Mouse (Mus musculus) cerebellum, postnatal 25 days (tissue): Measurements from ENCODE around the gene Cdc123.

Source experiments
- DNase-seq, 2 experiments: peaks; one replicate each; pipeline ENCODE4 v3.0.0; 2021; ENCODE audit warnings: mixed read lengths in 2 of 2

Cdc123 gene

DNA sequence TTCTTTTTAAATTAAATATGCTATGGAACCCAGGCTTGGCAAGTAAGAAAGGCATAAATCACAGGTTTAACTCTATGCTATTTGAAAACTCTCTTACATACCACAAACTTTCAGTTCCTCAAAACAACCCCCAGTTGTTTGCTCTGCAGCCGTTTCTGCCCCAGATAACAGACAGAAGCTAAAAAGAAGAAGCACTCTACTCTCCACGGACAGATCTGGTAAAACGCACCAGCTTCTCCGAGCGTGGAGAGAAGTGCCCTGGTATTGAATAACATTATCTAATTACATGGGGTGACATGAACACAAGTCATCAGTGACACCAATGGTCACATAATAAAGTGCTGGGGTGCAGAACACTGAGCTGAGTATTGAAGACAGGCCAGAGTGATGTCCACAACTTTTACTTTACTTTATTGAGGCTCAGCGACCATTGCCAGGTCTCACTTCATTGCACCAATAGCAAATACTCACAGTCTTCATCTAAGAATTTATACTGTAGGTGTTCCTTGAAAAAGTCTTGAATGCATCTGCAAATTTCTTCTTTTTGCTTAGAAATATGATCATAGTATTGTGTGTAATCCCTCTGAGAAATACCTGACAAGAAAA, 40.4 kb downstream of the Cdc123 start:
- DNase-seq: no peak

DNA sequence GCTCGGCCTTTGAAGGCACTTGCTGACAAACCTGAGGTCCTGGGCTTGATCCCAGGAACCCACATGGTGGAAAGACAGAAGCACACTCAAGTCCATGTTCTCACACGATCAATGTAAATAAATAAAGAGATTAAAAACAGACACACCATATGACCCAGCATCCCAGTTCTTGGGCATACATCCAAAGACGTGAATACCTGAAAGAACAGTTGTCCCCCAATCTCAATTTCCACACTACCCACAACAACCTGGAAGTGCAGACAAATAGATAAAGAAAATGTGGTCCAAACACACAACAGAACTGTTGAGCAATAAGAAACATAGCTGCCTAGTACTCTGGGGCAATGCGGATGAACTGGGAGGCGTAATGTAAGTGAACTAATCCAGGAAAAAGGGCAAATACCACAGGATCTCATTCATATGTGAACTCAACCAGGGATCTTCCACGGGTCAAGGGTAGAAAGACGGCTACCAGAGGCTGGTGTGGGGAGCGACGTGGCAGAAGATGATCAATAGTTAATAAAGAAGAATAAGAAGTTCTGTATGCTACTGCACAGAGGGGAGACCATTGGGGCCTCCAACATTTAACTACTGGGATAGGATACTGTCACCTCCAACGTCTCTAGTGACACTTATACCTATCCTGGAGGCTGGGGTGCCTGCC, 42.9 kb downstream of the Cdc123 start:
- DNase-seq: no peak

DNA sequence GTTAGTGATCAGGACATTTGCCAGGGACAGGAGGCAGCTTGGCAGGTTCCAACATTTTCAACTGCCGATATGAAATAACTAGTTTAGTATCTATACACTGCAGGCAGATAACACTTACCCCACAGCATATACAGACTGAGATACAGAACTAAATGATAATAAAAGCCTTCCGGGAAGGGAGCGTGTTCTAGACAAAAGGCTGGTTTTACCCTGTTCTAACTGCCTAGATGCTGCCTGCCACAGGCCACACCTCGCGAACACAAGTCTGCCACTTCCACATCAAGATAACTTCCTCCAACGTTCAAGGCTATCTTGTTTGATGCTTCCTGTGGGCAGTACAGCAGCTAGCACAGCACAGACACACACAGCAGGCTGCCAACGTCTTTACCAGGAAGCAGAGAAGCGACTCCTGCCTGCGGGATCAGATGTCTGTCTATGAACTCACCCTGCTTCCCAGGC, 43.8 kb downstream of the Cdc123 start:
- no peak for DNase-seq

DNA sequence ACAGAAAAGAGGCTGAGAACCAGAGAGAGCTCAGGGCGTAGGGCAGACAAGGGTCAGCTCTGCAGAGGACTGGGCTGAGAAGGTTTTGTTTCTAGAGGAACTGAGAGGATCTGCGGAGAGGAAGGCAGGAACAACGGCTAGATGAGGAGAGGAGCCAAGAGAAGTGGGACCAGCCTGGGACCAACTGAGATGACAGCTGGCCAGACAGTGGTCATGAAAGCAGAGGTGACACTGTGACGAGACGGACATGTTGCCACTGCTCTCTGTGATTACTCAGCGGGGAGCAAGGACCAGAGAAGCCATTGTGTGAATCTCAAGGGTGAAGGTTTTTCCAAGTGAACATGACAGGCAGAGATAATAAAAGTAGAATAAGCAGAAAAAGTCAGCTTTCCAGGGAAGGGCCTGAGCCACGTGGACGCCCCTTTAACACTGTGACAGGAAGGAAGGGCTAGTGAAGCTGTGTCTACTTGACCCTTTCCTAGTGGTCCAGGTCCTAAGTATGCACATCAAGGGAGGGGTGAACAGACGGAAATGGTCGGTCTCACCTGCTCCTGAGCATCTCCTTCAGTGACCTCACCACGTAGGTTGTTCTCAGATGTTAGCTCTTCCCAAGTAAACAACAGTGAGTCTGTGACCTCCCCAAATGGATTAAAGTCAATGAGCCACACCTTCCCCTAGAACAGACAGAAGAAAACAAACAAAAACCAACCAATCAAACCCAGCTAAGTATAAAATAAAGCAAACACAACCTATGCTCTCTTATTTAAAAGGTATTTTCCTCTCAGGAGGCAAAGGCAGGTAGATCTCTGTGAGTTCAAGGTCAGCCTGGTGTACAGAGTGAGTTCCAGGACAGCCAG, 46.9 kb downstream of the Cdc123 start:
- DNase-seq: no peak

DNA sequence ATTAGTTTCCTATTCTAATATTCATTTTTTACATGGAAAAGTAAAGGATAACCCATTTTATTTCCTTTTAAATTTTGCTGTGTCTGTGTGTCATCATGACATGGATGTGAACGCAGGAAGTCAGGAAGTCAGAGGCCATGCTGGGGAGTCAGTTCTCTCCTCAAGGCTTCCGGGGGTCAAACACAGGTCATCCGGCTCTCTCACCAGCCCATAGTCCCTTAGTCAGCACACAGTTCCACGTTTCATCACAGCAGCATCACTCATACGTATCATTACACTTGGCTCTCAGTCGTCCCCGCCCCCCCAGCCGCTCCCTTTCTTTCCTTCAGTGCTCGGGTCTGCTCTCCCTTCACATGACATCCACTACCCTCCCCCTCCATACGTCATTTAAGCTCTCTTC, 51.2 kb downstream of the Cdc123 start:
- DNase-seq: no peak

DNA sequence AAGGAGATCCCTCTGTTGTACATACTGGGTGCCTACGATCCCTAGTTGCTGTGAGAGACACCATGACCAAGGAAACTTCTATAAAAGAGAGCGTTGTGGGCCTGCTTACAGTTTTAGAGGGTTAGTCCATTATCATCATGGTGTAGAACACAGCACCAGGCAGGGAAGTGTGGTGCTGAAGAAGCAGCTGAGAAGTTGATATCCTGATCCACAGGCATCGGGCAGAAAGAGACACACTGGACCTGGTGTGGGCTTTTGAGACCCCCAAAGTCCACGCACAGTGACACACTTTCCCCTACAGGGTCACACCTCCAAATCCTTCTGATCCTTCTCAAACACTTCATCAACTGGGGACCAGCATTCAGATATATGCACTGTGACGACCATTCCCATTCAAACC, 52.9 kb downstream of the Cdc123 start:
- DNase-seq: no peak

DNA sequence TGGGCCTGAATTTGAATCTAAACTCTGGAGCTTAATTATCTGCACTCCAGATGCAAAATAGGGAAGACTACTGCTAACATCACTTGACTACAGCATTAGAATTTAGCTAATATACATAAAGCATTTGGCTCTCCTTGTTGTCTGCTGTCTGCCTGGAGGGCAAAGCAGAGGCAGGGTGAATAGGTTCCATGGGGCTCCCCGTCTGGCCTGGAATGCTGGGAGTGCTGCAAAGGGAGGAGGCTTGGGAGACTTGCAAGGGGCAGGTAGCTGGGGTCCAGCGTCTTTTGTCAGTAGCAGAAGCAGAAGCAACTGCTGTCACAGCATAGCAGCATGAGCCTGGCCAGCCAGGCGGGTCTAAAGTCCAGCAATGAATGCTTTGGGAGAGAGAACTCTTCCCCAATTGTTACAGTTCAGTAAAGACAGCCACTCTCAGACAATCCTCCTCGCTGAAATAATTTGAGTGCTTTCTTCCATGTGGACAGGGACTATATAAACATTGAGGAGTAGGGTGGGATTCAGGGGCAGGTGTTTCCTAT, 55.3 kb downstream of the Cdc123 start:
- no peak for DNase-seq

DNA sequence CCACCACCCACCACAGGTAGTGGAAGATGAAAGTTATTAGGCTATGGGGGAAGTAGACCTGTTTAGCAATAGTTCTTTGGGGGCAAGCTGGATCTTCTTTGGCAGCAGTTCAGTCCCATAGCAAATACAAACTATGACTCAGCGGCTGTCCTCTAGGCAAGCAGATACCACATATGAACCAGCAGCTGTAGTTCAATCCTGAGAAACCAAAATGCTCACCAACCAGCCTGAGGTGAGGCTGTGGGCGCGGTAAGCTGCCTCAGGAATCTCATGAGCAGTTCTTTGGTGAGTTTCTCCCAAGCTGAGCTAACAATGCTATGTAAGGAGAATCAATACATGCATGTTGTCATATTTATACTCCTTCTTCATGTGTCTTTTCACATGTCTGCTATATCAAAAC, 57.6 kb downstream of the Cdc123 start:
- DNase-seq: no peak

DNA sequence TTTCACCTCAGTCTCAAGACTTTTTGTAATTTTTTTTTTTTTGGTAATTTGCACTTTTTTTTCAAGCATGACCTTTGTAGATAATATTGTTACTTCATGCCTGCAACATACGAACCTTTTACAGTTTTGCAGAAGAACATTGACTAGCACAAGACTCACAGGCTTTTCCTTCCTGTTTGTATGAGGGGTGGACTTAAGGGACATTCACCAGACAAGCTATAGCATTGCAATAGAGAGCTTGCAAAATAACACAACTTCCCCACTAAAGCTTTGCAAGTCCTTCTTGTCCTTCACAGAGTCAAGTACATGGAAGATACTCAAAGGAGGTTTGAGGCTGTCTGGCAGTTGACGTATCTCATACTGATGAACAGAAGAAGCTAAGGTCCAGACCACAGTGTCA, 72.5 kb downstream of the Cdc123 start:
- DNase-seq: no peak

DNA sequence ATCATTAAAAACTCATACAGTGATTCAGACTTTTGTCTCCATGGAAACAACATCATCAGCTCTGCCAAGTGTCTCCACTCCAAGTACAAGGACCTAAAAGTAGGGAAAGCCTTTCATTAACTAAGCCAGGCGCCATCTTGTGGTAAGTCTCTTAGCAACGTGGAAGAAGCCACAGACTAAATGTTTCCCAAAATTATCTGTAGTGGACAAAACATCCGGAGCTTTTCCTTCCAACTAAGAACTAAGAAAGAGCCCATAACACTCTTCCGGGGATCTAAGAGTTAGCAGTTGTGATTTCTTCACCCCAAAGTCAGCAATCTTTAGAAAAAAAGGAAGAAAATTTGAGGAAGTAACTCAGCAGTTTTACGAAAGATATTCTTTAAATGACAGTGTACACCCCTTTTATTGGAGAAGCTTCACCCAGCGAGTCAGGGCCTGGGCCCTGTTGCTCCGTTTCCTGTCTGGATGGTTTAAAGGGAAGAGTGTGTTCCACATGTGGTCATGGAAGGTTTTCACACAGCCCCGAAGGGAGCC, 74.2 kb downstream of the Cdc123 start:
- peak; percentile 20 to 64 for DNase-seq

DNA sequence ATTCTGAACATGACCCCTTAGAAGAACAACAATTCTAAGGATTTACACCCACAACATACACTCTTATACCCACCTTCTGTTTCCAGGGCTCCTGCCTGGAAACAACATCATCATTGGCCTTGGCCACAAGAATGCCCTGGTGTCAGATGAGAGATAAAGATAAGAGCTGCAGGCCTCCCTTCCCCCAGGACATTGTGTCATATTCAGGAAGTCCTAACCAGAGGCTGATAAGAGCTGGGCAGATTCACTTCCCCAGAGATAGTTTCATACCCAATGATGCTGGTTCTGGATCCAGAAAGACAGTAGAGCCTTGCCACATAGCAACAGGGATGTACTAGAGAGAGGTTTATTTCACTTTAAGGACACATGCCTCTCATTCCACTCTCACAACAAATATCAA, 75.3 kb downstream of the Cdc123 start:
- no peak for DNase-seq

DNA sequence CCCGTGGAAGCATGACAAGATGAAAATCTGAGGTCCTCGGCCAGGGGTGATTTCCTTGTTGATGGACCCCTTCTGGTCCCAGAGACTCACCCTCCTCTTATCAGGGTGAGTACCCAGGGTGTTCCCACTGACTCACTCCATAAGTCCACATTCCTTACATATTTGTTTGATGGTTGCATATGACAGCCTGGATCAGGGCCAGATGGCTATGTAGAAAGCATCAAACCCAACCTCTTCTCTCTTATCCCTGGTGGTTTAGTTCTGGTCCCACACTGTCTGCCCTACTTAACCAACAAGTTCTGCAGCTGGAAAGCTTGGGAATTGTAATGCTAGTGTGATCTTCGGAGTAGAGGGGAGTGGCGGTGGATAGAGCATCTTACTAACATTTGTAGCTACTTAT, 76.0 kb downstream of the Cdc123 start:
- DNase-seq: no peak

DNA sequence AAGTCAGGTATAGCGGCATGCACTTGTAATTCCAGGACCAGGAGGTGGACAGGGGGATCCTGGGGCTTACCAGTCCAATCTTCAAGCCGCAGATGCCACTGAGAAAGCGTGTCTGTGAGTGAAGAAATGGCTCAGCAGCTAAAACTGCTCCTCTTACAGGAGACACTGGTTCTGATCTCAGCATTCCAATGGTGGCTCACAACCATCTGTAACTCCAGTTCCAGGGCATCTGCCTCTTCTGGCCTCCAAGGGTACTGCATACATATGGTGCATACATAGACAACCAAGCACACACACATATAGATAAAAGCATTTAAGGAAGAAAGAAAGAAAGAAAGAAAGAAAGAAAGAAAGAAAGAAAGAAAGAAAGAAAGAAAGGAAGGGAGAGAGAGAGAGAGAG, 82.9 kb downstream of the Cdc123 start:
- DNase-seq: no peak

DNA sequence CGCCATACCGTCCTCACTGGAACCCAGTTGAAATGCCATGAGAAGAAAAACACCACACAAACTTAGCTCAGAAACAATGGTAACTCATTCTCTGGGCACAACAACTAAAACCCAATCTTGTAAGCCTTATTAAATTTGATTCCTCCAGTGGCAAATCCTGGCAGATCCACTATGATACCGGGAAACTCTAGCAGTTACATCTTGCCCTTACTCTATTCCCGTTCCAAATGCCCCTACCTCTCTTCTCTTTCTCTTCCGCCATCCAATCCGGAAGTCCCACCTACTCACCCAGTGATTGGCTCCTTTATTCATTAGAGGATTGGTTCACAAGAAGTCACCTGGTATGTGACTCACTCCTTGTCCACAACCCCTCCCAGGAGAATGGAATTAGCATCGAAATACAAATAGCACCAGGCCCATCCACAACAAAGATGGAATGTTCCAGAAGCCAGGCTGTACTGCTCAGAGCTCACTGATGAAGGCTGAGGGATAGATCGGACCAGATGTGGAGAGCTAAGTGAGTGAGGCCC, 84.4 kb downstream of the Cdc123 start:
- no peak for DNase-seq

DNA sequence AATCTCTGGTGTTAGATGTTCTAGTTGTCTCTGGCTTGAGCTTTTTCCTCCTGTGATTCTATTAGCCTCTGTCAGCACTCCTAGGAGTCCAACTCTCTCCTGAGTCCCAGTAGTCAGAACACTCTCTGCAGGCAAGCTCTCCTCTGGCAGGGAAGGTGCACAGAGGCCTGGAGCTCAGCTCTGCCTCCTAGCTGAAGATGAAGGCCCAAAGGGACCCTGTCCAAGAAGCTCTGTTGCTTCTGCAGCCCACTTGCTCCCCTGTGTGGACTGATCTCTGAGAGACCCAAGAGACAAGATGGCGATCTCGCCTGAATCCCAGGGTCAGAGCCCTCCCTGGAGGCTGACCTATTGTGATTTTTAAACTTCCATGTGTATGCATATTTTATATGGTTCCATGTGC, 86.4 kb downstream of the Cdc123 start:
- DNase-seq: no peak

DNA sequence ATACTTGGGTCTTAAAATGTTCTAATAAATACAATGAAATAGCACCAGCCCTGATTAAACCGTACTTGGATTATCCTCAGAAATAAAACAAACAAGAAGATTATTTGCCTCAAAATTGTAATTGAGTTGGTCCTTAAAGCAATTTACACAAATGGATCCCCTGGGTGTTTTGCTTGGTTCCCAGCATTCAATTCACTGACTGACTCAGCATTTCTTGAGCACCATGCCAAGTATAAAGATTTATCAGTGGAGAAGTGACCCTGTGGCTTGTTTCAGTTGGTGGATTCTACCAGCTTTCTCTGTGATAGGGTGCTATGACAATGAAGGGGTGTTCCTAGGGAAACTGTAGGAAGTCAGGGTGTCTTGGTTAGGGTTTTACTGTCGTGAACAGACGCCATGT, 94.1 kb downstream of the Cdc123 start:
- DNase-seq: no peak

DNA sequence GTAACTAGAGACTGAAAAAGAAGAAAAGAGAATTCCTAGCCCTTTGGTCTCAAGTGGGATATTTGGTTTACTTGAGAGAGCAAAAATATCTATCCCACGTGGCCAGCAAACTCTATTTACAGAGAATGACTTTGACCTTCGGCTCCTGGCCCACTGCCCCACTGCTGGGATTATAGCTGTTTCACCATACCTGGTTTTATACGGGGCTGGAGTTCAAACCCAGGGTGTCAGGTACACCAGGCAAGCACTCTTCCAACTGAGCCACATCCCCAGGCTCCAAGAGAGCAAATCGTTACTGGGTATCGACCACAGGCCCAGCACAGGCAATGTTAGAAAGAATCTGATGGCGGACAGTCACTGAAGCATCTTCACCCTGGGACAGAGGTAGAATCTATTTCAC, 95.8 kb downstream of the Cdc123 start:
- DNase-seq: no peak

DNA sequence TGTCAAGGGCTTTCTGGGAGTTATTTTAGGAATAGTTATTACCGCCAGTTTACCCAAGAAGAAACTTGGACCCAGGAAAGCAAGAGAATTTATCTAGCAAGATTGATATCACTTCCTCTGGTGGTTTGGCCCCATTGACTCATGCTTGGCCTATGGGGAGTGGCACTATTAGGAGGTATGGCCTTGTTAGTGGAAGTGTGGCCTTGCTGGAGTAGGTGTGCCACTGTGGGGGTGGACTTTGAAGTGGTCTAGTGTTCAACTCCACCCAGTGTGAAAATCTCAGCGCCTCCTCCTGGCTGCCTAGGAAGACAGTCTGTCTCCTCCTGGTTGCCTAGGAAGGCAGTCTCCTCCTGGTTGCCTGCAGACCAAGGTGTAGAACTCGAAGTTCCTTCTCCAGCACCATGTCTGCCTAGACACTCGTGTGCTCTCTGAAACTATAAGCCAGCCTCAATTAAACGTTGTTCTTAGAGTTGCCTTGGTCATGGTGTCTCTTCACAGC, 97.4 kb downstream of the Cdc123 start:
- no peak for DNase-seq

DNA sequence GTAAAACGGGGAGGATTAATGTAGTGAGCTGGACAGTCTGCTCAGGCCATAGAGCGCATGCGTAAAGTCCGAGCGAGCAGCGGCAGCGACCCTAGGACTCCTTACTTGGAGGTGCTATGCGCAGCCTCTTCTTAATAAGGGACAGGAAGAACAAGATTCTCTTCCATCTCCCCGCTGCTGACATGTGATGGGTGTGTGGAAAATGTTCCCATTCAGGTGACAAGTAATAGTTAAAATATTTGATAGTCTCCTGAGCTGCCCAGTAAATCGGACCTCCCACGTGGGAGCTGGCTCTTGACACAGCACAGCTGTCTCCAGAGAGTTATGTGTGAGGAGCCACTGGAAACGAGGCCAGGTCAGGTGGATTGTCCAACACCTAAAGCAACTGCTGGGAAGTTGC, 98.4 kb downstream of the Cdc123 start:
- DNase-seq: no peak
